Mouse (Mus musculus): ENCODE data around the gene Prdm10. TPM values are rescaled to one million over a fixed set of nuclear protein-coding genes. Genes with fewer than 3 reads are reported as not detected.

Prdm10 gene
- total and polyA plus RNA-seq, 3 experiments: 8.4 to 11.3 (median 8.6) TPM

Other genes starting within 250 kb of the Prdm10 start
- gene Zbtb44, start 249.9 kb upstream of the Prdm10 start, total RNA-seq (2021): 10 to 100 TPM; 33.6 to 60.4 TPM
- 16.7 and 17.7 TPM in 2 replicates for gene Zbtb44, start 249.9 kb upstream of the Prdm10 start, polyA plus RNA-seq (2012; rRNA removed)
- gene St14, start 148.7 kb upstream of the Prdm10 start, total RNA-seq (2021): 1 to 10 TPM in 1 of 2 experiments, under 1 TPM in 1; 0.48 to 1.5 TPM
- gene St14, start 148.7 kb upstream of the Prdm10 start, polyA plus RNA-seq (2012; rRNA removed): 0.41 and 1.2 TPM in 2 replicates
- 100 to 1,000 TPM; 578 to 689 TPM for gene Aplp2, start 68.7 kb upstream of the Prdm10 start, total RNA-seq (2021)
- 376 and 431 TPM in 2 replicates for gene Aplp2, start 68.7 kb upstream of the Prdm10 start, polyA plus RNA-seq (2012; rRNA removed)
- 10 to 100 TPM; 15.7 to 19.0 TPM for gene Nfrkb, start 105.7 kb downstream of the Prdm10 start, total RNA-seq (2021)
- 17.7 and 18.7 TPM in 2 replicates for gene Nfrkb, start 105.7 kb downstream of the Prdm10 start, polyA plus RNA-seq (2012; rRNA removed)
- gene Tmem45b, start 183.9 kb downstream of the Prdm10 start, total RNA-seq (2021): 10 to 100 TPM; 35.3 to 36.9 TPM
- 43.2 and 104 TPM in 2 replicates for gene Tmem45b, start 183.9 kb downstream of the Prdm10 start, polyA plus RNA-seq (2012; rRNA removed)